Comparison of ENCODE assay signal across 9 mouse cellular contexts in the genomic region with DNA sequence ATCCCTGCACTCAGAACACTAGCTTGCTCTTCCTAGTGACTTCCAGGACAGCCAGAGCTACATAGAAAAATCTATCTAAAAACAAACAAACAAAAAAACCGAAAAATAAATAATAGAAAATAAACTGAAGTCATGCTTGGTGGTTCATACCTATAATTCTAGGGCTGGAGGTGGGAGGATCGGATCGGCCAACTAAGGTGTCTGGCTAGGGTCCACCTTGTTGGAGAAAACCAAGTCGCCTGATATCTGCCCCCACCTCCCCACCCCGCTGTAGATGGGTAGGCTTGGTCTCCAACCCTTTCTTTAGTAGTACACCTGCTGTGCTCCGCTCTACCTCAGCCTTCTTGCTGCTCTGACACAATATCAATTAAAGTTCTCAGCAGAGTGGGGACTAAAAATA. TPM values are rescaled to one million over a fixed set of nuclear protein-coding genes. Genes with fewer than 3 reads are reported as not detected.
DNase-seq lines count a peak whose midpoint lies in the region; ATAC-seq and TF ChIP-seq lines count a peak whose summit lies in the region.
"Had no signal": no experiment of that assay in that cellular context is flagged by ENCODE, and none has a peak within 500 bp of the region (broad histone marks: within the 10 kb centered on the region; RNA-seq: fewer than 3 reads in every experiment).

No protein-coding gene starts in this region.

- 22% methylated on average over 6 of the region's 6 CpGs for WGBS in cerebellum, adult 2 months
- 43% methylated on average over 6 of the region's 6 CpGs for whole genome bisulfite sequencing in liver, embryonic 12.5 days (ENCODE audit: insufficient replicate concordance)

- no peaks in the 10 kb centered on the region; the same call in 1 of the 2 replicates for H3K4me1 ChIP-seq in cerebellum, adult 2 months (ENCODE audit: control insufficient read depth, insufficient read depth, low read length)
- H3K4me1 ChIP-seq in testis, adult 2 months (ENCODE audit: control insufficient read depth, insufficient read depth, low read length), result peaks cover 6% of the 10 kb centered on the region
- H3K4me1 ChIP-seq in liver, embryonic 12.5 days, result peaks cover 37% of the 10 kb centered on the region

- no peak overlapping the region for H3K27ac ChIP-seq in cerebellum, adult 2 months (ENCODE audit: insufficient read depth, low read length)
- H3K27ac ChIP-seq in testis, adult 2 months (ENCODE audit: control insufficient read depth, insufficient read depth, low read depth, low read length), result peak overlapping the region; percentile 97
- 0 out of 2 replicates have a peak overlapping the region, but pooled peaks have one; percentile 88 for H3K27ac ChIP-seq in liver, embryonic 12.5 days

- H3K27me3 ChIP-seq in cerebellum, adult 2 months (ENCODE audit: control insufficient read depth, insufficient read depth, low read length), result no peaks in the 10 kb centered on the region
- no peaks in the 10 kb centered on the region for H3K27me3 ChIP-seq in testis, adult 2 months (ENCODE audit: control insufficient read depth, insufficient read depth, low read length)
- H3K27me3 ChIP-seq in liver, embryonic 12.5 days (replicated peaks), result no peaks in the 10 kb centered on the region

- TF ChIP-seq CTCF in cerebellum, adult 2 months (IDR thresholded peaks at IDR 0.05; ENCODE audit: borderline replicate concordance, insufficient read depth, low read depth, low read length), result no peak
- TF ChIP-seq CTCF in testis, adult 2 months (IDR thresholded peaks at IDR 0.05; ENCODE audit: control insufficient read depth, insufficient read depth, insufficient replicate concordance, low read depth, low read length), result no peak

- peak overlapping the region; percentile 92 for H3K4me3 ChIP-seq in cerebellum, adult 2 months (replicated peaks; ENCODE audit: insufficient read depth, low read depth, low read length)
- H3K4me3 ChIP-seq in testis, adult 2 months (ENCODE audit: control insufficient read depth, low read depth, low read length), result peak overlapping the region; percentile 91
- peak overlapping the region; percentile 94 for H3K4me3 ChIP-seq in liver, embryonic 12.5 days

- H3K9me3 ChIP-seq in liver, embryonic 12.5 days (replicated peaks), result no peaks in the 10 kb centered on the region

- peak overlapping the region; percentile 92 for H3K9ac ChIP-seq in liver, embryonic 12.5 days

- peak overlapping the region; percentile 77 for H3K4me2 ChIP-seq in liver, embryonic 12.5 days

- peaks cover 2% of the 10 kb centered on the region for H3K36me3 ChIP-seq in testis, adult 2 months (ENCODE audit: control insufficient read depth, insufficient read depth, low read length)
- H3K36me3 ChIP-seq in liver, embryonic 12.5 days, result peaks cover 40% of the 10 kb centered on the region

- no peak for TF ChIP-seq POLR2A in cerebellum, adult 2 months (IDR thresholded peaks at IDR 0.05; ENCODE audit: borderline replicate concordance, insufficient read depth, low read length)
- no peak for TF ChIP-seq POLR2A in testis, adult 2 months (IDR thresholded peaks at IDR 0.05; ENCODE audit: control insufficient read depth, low read depth, low read length)

- no peak for ATAC-seq in liver, embryonic 12.5 days

- DNase-seq in cerebellum, adult 2 months, result no peak
- DNase-seq in cerebellum, adult 8-10 months, result no peak
- DNase-seq in testis, postnatal 14 days (ENCODE audit: low spot score), result no peak
- DNase-seq in retina, embryonic 14.5 days (ENCODE audit: low spot score), result no peak
- no peak for DNase-seq in cerebellum, adult 9-10 months
- no peak for DNase-seq in thymus, postnatal 0 days (ENCODE audit: low spot score)
- DNase-seq: right cerebral cortex, postnatal 25 days had no signal

RNA-seq across cellular contexts. Expression of a gene that starts 1.3 kb away (rescaled TPM):
- 27.6 and 32.3 TPM in 2 replicates for polyA plus RNA-seq in cerebellum, adult 2 months (2012; rRNA removed)
- 107 and 120 TPM in 2 replicates for polyA plus RNA-seq in testis, adult 2 months (2012; rRNA removed)
- 19.7 and 19.8 TPM in 2 replicates for polyA plus RNA-seq in liver, embryonic 12.5 days (2016; fragmentation: Nextera tagmentation; extraction: Ambion mirVana)
- 19.8 and 21.5 TPM in 2 replicates for polyA plus RNA-seq in thymus, postnatal 0 days (2015; fragmentation: Nextera tagmentation; extraction: Ambion mirVana)

RNA-seq across cellular contexts. Expression of a gene that starts 18.1 kb away (rescaled TPM):
- 14.0 and 14.4 TPM in 2 replicates for polyA plus RNA-seq in cerebellum, adult 2 months (2012; rRNA removed)
- polyA plus RNA-seq in testis, adult 2 months (2012; rRNA removed), result 14.0 and 18.1 TPM in 2 replicates
- 24.9 and 26.4 TPM in 2 replicates for polyA plus RNA-seq in liver, embryonic 12.5 days (2016; fragmentation: Nextera tagmentation; extraction: Ambion mirVana)
- 38.1 and 39.5 TPM in 2 replicates for polyA plus RNA-seq in thymus, postnatal 0 days (2015; fragmentation: Nextera tagmentation; extraction: Ambion mirVana)

RNA-seq across cellular contexts. Expression of a gene that starts 18.1 kb away (rescaled TPM):
- 0.19 and 0.23 TPM in 2 replicates for polyA plus RNA-seq in cerebellum, adult 2 months (2012; rRNA removed)
- 89.2 and 95.6 TPM in 2 replicates for polyA plus RNA-seq in testis, adult 2 months (2012; rRNA removed)
- 0.19 and 0.47 TPM in 2 replicates for polyA plus RNA-seq in liver, embryonic 12.5 days (2016; fragmentation: Nextera tagmentation; extraction: Ambion mirVana)
- polyA plus RNA-seq in thymus, postnatal 0 days (2015; fragmentation: Nextera tagmentation; extraction: Ambion mirVana), result 0.51 and 0.76 TPM in 2 replicates

Comparison
In these comparisons a context has a peak if more than half of its experiments do, and no peak if none do; other contexts are left out.
1. RNA of a gene that starts 18.1 kb away (polyA plus RNA-seq): 89.2 to 95.6 TPM in testis, adult 2 months; 0.51 to 0.76 TPM in thymus, postnatal 0 days, 0.19 to 0.23 TPM in cerebellum, adult 2 months and 0.19 to 0.47 TPM in liver, embryonic 12.5 days; every median in the first group is over 10 times any median in the second.
2. Peak in every context shown above with its lines, with median percentiles within 50 percentile points of each other: H3K4me3 ChIP-seq.